Mouse (Mus musculus): Measurements from ENCODE around the gene Slc12a8. TPM values are rescaled to one million over a fixed set of nuclear protein-coding genes. Genes with fewer than 3 reads are reported as not detected.

Slc12a8 gene
- polyA plus RNA-seq, 1 experiment from 2014 or later, result 0.83 TPM

DNA sequence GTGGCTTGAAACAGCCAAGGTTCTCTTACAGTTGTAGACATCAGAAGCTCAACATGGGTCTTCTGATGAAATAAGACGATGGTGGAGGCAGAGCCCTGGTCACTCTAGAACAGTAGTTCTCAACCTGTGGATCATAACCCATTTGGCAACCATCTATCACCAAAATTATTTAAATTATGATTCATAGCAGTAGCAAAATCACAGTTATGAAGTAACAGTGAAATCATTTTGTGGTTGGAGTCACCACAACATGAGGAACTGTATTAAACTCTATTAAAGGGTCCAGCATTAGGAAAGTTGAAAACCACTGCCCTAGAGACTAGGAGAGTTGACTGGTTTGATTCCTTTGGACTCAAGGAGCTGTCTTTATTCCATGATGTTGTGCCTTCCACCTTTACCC is 151.9 kb downstream of the Slc12a8 start:
- Histone ChIP-seq H3K9ac (no peak overlapping the region), H3K4me3 (no peak overlapping the region), H3K4me2 (no peak overlapping the region), H3K9me3 (no peaks in the 10 kb centered on the region), H3K27ac (replicated peaks) (no peak overlapping the region), H3K4me1 (peaks cover 18% of the 10 kb centered on the region), H3K27me3 (replicated peaks) (no peaks in the 10 kb centered on the region), H3K36me3 (no peaks in the 10 kb centered on the region)
- ATAC-seq (ENCODE audit: extremely low read depth, insufficient number of reproducible peaks, low FRiP score, low TSS enrichment), result no peak
- 68% methylated on average over 1 of the region's 1 CpGs for WGBS

- H3K4me1 ChIP-seq, result peaks cover 21% of the 10 kb centered on the region
- 52% methylated on average over 3 of the region's 3 CpGs for WGBS
- no peaks in the 10 kb centered on the region for H3K9me3 ChIP-seq
- H3K4me3 ChIP-seq, result no peak overlapping the region
- no peak for ATAC-seq (ENCODE audit: extremely low read depth, insufficient number of reproducible peaks, low FRiP score, low TSS enrichment)
- H3K27me3 ChIP-seq (replicated peaks), result no peaks in the 10 kb centered on the region
- peak overlapping the region; percentile 26 for H3K27ac ChIP-seq (replicated peaks)
- peak overlapping the region; percentile 40; the same call in 1 of the 2 replicates for H3K9ac ChIP-seq
- no peak overlapping the region for H3K4me2 ChIP-seq
- H3K36me3 ChIP-seq, result no peaks in the 10 kb centered on the region
These were observed 153.2 kb downstream of the Slc12a8 start for GRCm38 (mm10) chr16:33670340-33670739.

GRCm38 (mm10) chr16:33670933-33671332 is 153.8 kb downstream of the Slc12a8 start:
- Histone ChIP-seq H3K4me2 (no peak overlapping the region), H3K9me3 (no peaks in the 10 kb centered on the region), H3K4me1 (peaks cover 27% of the 10 kb centered on the region), H3K27me3 (replicated peaks) (no peaks in the 10 kb centered on the region), H3K36me3 (no peaks in the 10 kb centered on the region), H3K9ac (no peak overlapping the region), H3K27ac (replicated peaks) (peak overlapping the region; percentile 26), H3K4me3 (no peak overlapping the region)
- WGBS, result 81% methylated on average over 2 of the region's 2 CpGs
- no peak for ATAC-seq (ENCODE audit: extremely low read depth, insufficient number of reproducible peaks, low FRiP score, low TSS enrichment)

- no peak overlapping the region for H3K4me3 ChIP-seq
- no peak overlapping the region for H3K4me2 ChIP-seq
- 88% methylated on average over 4 of the region's 4 CpGs for WGBS
- no peaks in the 10 kb centered on the region for H3K27me3 ChIP-seq (replicated peaks)
- H3K9ac ChIP-seq, result no peak overlapping the region
- H3K9me3 ChIP-seq, result no peaks in the 10 kb centered on the region
- H3K36me3 ChIP-seq, result no peaks in the 10 kb centered on the region
- peaks cover 39% of the 10 kb centered on the region for H3K4me1 ChIP-seq
- no peak overlapping the region for H3K27ac ChIP-seq (replicated peaks)
- no peak for ATAC-seq (ENCODE audit: extremely low read depth, insufficient number of reproducible peaks, low FRiP score, low TSS enrichment)
These were observed 155.1 kb downstream of the Slc12a8 start for GRCm38 (mm10) chr16:33672188-33672587.

DNA sequence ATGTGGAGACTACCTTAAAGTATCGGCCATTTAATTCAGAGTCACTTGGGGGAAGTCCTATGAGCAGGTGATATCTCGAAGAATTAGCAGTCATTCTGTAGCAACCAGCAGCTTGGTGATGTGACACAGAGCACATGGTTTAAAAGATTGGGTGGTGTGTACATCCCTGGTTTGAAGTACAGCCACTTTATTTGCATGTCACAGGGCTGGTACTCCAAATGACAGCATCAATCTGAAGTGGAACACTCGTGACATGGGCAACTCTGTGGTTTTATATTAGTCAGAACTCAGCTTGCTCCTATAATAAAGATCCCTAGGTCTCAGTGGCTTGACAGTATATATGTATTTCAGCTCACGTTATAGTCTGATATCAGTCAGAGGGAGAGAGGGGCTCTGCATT is 155.5 kb downstream of the Slc12a8 start:
- WGBS, result 67% methylated on average over 4 of the region's 4 CpGs
- Histone ChIP-seq H3K4me3 (no peak overlapping the region), H3K9me3 (no peaks in the 10 kb centered on the region), H3K27me3 (replicated peaks) (no peaks in the 10 kb centered on the region), H3K36me3 (no peaks in the 10 kb centered on the region), H3K27ac (replicated peaks) (no peak overlapping the region), H3K4me1 (peaks cover 44% of the 10 kb centered on the region), H3K4me2 (no peak overlapping the region), H3K9ac (no peak overlapping the region)
- no peak for ATAC-seq (ENCODE audit: extremely low read depth, insufficient number of reproducible peaks, low FRiP score, low TSS enrichment)

GRCm38 (mm10) chr16:33673530-33674109 is 156.5 kb downstream of the Slc12a8 start:
- ATAC-seq (ENCODE audit: extremely low read depth, insufficient number of reproducible peaks, low FRiP score, low TSS enrichment), result peak; percentile 28; the same call in 1 of the 2 replicates
- no peak overlapping the region for H3K27ac ChIP-seq (replicated peaks)
- no peak overlapping the region for H3K4me2 ChIP-seq
- H3K27me3 ChIP-seq (replicated peaks), result no peaks in the 10 kb centered on the region
- no peaks in the 10 kb centered on the region for H3K9me3 ChIP-seq
- no peak overlapping the region for H3K4me3 ChIP-seq
- 53% methylated on average over 14 of the region's 14 CpGs for WGBS
- H3K4me1 ChIP-seq, result peaks cover 44% of the 10 kb centered on the region
- H3K9ac ChIP-seq, result no peak overlapping the region
- H3K36me3 ChIP-seq, result no peaks in the 10 kb centered on the region

- H3K4me3 ChIP-seq, result no peak overlapping the region
- H3K27ac ChIP-seq (replicated peaks), result no peak overlapping the region
- H3K4me2 ChIP-seq, result no peak overlapping the region
- no peaks in the 10 kb centered on the region for H3K36me3 ChIP-seq
- H3K27me3 ChIP-seq (replicated peaks), result no peaks in the 10 kb centered on the region
- 82% methylated on average over 10 of the region's 10 CpGs for WGBS
- peaks cover 46% of the 10 kb centered on the region for H3K4me1 ChIP-seq
- no peak overlapping the region for H3K9ac ChIP-seq
- no peak for ATAC-seq (ENCODE audit: extremely low read depth, insufficient number of reproducible peaks, low FRiP score, low TSS enrichment)
- H3K9me3 ChIP-seq, result peaks cover 3% of the 10 kb centered on the region; the same call in 1 of the 2 replicates
These were observed 158.2 kb downstream of the Slc12a8 start for GRCm38 (mm10) chr16:33675151-33675847.

DNA sequence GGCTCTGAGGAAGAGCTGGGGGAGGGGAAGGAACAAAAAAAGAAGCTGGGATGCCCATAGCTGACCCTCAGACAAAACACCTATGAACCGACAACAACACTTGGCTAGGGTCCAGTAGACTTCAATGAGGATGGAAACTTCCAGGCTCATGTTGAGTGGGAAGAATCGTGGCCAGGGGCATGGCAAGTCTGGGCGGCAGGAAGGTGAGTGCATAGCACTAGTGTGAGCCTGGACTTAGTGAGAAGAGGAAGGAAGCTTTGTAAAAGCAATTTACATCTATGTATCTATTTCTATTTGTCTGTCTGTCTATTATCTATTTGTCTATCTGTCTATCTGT is 158.7 kb downstream of the Slc12a8 start:
- no peak overlapping the region; the same call in 1 of the 2 replicates for H3K27ac ChIP-seq (replicated peaks)
- WGBS, result 53% methylated on average over 3 of the region's 3 CpGs
- no peak overlapping the region for H3K4me3 ChIP-seq
- no peaks in the 10 kb centered on the region for H3K36me3 ChIP-seq
- peaks cover 46% of the 10 kb centered on the region for H3K4me1 ChIP-seq
- no peak overlapping the region for H3K4me2 ChIP-seq
- H3K27me3 ChIP-seq (replicated peaks), result no peaks in the 10 kb centered on the region
- no peak overlapping the region for H3K9ac ChIP-seq
- ATAC-seq (ENCODE audit: extremely low read depth, insufficient number of reproducible peaks, low FRiP score, low TSS enrichment), result no peak
- H3K9me3 ChIP-seq, result peaks cover 3% of the 10 kb centered on the region; the same call in 1 of the 2 replicates

GRCm38 (mm10) chr16:33676347-33677312 is 159.5 kb downstream of the Slc12a8 start:
- Histone ChIP-seq H3K9me3 (peaks cover 3% of the 10 kb centered on the region; the same call in 1 of the 2 replicates), H3K36me3 (no peaks in the 10 kb centered on the region), H3K4me3 (no peak overlapping the region), H3K4me2 (no peak overlapping the region), H3K27ac (replicated peaks) (peak overlapping the region; percentile 67), H3K9ac (no peak overlapping the region), H3K27me3 (replicated peaks) (no peaks in the 10 kb centered on the region), H3K4me1 (peaks cover 47% of the 10 kb centered on the region)
- WGBS, result 37% methylated on average over 7 of the region's 7 CpGs
- no peak for ATAC-seq (ENCODE audit: extremely low read depth, insufficient number of reproducible peaks, low FRiP score, low TSS enrichment)

GRCm38 (mm10) chr16:33677313-33677690 is 160.2 kb downstream of the Slc12a8 start:
- Histone ChIP-seq H3K4me1 (peaks cover 47% of the 10 kb centered on the region), H3K9ac (no peak overlapping the region), H3K4me3 (no peak overlapping the region), H3K4me2 (no peak overlapping the region), H3K9me3 (peaks cover 3% of the 10 kb centered on the region; the same call in 1 of the 2 replicates), H3K27ac (replicated peaks) (no peak overlapping the region), H3K36me3 (no peaks in the 10 kb centered on the region), H3K27me3 (replicated peaks) (no peaks in the 10 kb centered on the region)
- ATAC-seq (ENCODE audit: extremely low read depth, insufficient number of reproducible peaks, low FRiP score, low TSS enrichment), result no peak
- WGBS, result 81% methylated on average over 7 of the region's 7 CpGs

- no peak overlapping the region for H3K4me3 ChIP-seq
- no peaks in the 10 kb centered on the region for H3K27me3 ChIP-seq (replicated peaks)
- no peak overlapping the region for H3K4me2 ChIP-seq
- 84% methylated on average over 5 of the region's 5 CpGs for WGBS
- no peak for ATAC-seq (ENCODE audit: extremely low read depth, insufficient number of reproducible peaks, low FRiP score, low TSS enrichment)
- no peak overlapping the region for H3K27ac ChIP-seq (replicated peaks)
- no peak overlapping the region for H3K9ac ChIP-seq
- H3K4me1 ChIP-seq, result peaks cover 47% of the 10 kb centered on the region
- H3K9me3 ChIP-seq, result peaks cover 3% of the 10 kb centered on the region; the same call in 1 of the 2 replicates
- H3K36me3 ChIP-seq, result no peaks in the 10 kb centered on the region
These were observed 160.8 kb downstream of the Slc12a8 start for GRCm38 (mm10) chr16:33677901-33678300.

Data from heart, embryonic 13.5 days (tissue).